Mouse (Mus musculus): ENCODE results near the gene Egfl8.

DNA sequence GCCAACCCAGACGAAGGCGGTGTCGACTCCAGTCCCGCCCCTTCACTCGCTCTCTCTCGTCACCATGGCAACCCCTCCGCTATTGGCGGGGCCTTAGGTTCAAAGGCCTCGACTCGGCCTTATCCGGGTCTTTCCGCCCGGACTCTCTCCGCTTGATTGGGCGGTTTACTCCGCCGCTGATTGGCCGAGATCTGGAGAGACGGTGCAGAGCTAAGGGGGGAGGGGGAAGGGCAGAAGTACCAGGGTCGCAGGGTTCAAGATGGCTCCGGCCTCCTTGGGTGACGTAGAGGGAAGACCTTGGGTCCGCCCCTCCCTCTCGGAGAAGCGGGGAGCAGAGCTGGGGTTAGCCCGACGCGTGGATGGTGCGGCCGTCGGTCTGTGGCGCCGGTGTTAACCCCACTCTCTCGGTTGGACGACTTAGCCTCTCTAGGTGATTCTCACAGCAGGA, 11.7 kb downstream of the Egfl8 start, which contains the start of gene Agpat1:
- TF ChIP-seq POLR2A (IDR thresholded peaks at IDR 0.05; ENCODE audit: insufficient read length, low read depth) (peak; percentile 97), MAX (IDR thresholded peaks at IDR 0.05; ENCODE audit: low read depth) (no peak), POLR2AphosphoS2 (IDR thresholded peaks at IDR 0.05; ENCODE audit: insufficient read length, low read depth) (peak; percentile 95), MYOG (IDR thresholded peaks at IDR 0.05; ENCODE audit: control insufficient read depth in 1 of 3, insufficient read depth in 1 of 3, insufficient read length in 2 of 3, low read depth in 2 of 3) (no peak), TCF12 (IDR thresholded peaks at IDR 0.05; ENCODE audit: insufficient read depth, poor library complexity, severe bottlenecking) (no peak), USF1 (IDR thresholded peaks at IDR 0.05; ENCODE audit: low read depth) (no peak), CEBPB (IDR thresholded peaks at IDR 0.05; ENCODE audit: insufficient read depth, poor library complexity, severe bottlenecking) (no peak), E2F4 (IDR thresholded peaks at IDR 0.05; ENCODE audit: insufficient read depth) (peak; percentile 28), REST (IDR thresholded peaks at IDR 0.05; ENCODE audit: insufficient read depth, insufficient read length) (no peak), MYOD1 (IDR thresholded peaks at IDR 0.05; ENCODE audit: control insufficient read depth in 1 of 3, insufficient read length in 2 of 3, low read depth in 2 of 3) (no peak), TCF3 (IDR thresholded peaks at IDR 0.05; ENCODE audit: insufficient read length, low read depth) (no peak)

All from myocyte (in vitro differentiated cells).